Mouse (Mus musculus) midbrain, embryonic 16.5 days (tissue): ENCODE measurements around the gene Nek1. TPM values are rescaled to one million over a fixed set of nuclear protein-coding genes. Genes with fewer than 3 reads are reported as not detected.

Experiments used
- ATAC-seq: fragments of 200-750 bp; cut with Nextera tagmentation; 2 replicates; pipeline ENCODE4 v1.8.0; 2017; ENCODE audit warnings: moderate TSS enrichment
- H3K27ac ChIP-seq: fragments of 300-500 bp; sonication (generic); 2 replicates; pipeline ENCODE4 v1.5.1; 2014; ENCODE audit warnings: mild to moderate bottlenecking, low read length, mixed read lengths
- H3K27me3 ChIP-seq: fragments of 300-500 bp; sonication (generic); 2 replicates; pipeline ENCODE4 v1.6.1; 2014; ENCODE audit warnings: low read depth, low read length, mixed read lengths; ENCODE audit not compliant: control insufficient read depth, insufficient read depth
- H3K36me3 ChIP-seq: fragments of 300-500 bp; sonication (generic); 2 replicates; pipeline ENCODE4 v1.6.1; 2014; ENCODE audit warnings: mild to moderate bottlenecking, low read length, moderate library complexity, mixed read lengths; ENCODE audit not compliant: control insufficient read depth, insufficient read depth
- H3K4me1 ChIP-seq: fragments of 300-500 bp; sonication (generic); 2 replicates; pipeline ENCODE4 v1.6.1; 2014; ENCODE audit warnings: mild to moderate bottlenecking, low read length, mixed read lengths; ENCODE audit not compliant: control insufficient read depth, insufficient read depth
- H3K4me2 ChIP-seq: fragments of 300-500 bp; sonication (generic); 2 replicates; pipeline ENCODE4 v1.6.1; 2014; ENCODE audit warnings: mild to moderate bottlenecking, low read length, mixed read lengths
- H3K4me3 ChIP-seq: fragments of 300-500 bp; sonication (generic); 2 replicates; pipeline ENCODE4 v1.5.1; 2014; ENCODE audit warnings: low read depth, mild to moderate bottlenecking, low read length, moderate library complexity, mixed read lengths
- H3K9ac ChIP-seq: fragments of 300-500 bp; sonication (generic); 2 replicates; pipeline ENCODE4 v1.6.1; 2014; ENCODE audit warnings: low read depth, low read length, mixed read lengths
- H3K9me3 ChIP-seq: fragments of 300-500 bp; sonication (generic); replicated peaks from 2 replicates; pipeline ENCODE4 v1.6.1; 2014; ENCODE audit warnings: mild to moderate bottlenecking, low read length, mixed read lengths; ENCODE audit not compliant: control insufficient read depth, poor library complexity, severe bottlenecking
- WGBS: fragments of 180-500 bp; shearing (Covaris S2); extraction: QIAGEN DNeasy Blood & Tissue Kit; methylation state at CpG from one replicate; pipeline ENCODE4 v1.1.7; 2014; 5-methylcytosine and 5-hydroxymethylcytosine counted together
- polyA plus RNA-seq: library from polyadenylated mRNA; unstranded; fragments of >200 nt; fragmentation: Nextera tagmentation; extraction: Ambion mirVana; gene quantifications from 2 replicates; pipeline ENCODE4 v1.2.1, GENCODE M21; 2015

Gene Nek1
- polyA plus RNA-seq, 1 experiment from 2014 or later: 30.6 TPM

GRCm38 (mm10) chr8:61161461-61162185 lies 168.6 kb downstream of the Nek1 start:
- Histone ChIP-seq H3K9me3 (no peaks in the 10 kb centered on the region), H3K4me2 (no peak overlapping the region), H3K27me3 (no peaks in the 10 kb centered on the region), H3K9ac (no peak overlapping the region), H3K27ac (no peak overlapping the region), H3K4me1 (no peaks in the 10 kb centered on the region), H3K4me3 (no peak overlapping the region), H3K36me3 (no peaks in the 10 kb centered on the region)
- WGBS: 87% methylated on average over 6 of the region's 6 CpGs
- no peak for ATAC-seq

- Histone ChIP-seq H3K9me3 (no peaks in the 10 kb centered on the region), H3K4me3 (no peak overlapping the region), H3K9ac (no peak overlapping the region), H3K4me2 (no peak overlapping the region), H3K36me3 (no peaks in the 10 kb centered on the region), H3K4me1 (no peaks in the 10 kb centered on the region), H3K27ac (no peak overlapping the region), H3K27me3 (no peaks in the 10 kb centered on the region)
- ATAC-seq: no peak
- 62% methylated on average over 1 of the region's 1 CpGs for WGBS
These were observed 169.2 kb downstream of the Nek1 start for GRCm38 (mm10) chr8:61162186-61162566.

- no peak overlapping the region for H3K4me3 ChIP-seq
- no peak overlapping the region for H3K4me2 ChIP-seq
- no peaks in the 10 kb centered on the region for H3K27me3 ChIP-seq
- WGBS: 86% methylated on average over 3 of the region's 3 CpGs
- H3K9me3 ChIP-seq: no peaks in the 10 kb centered on the region
- H3K4me1 ChIP-seq: no peaks in the 10 kb centered on the region
- H3K27ac ChIP-seq: no peak overlapping the region
- H3K36me3 ChIP-seq: no peaks in the 10 kb centered on the region
- ATAC-seq: no peak
- H3K9ac ChIP-seq: no peak overlapping the region
These were observed 178.6 kb downstream of the Nek1 start for GRCm38 (mm10) chr8:61171546-61171945.

- no peak; the same call in 1 of the 2 replicates for ATAC-seq
- Histone ChIP-seq H3K4me2 (no peak overlapping the region), H3K4me3 (no peak overlapping the region), H3K9ac (no peak overlapping the region), H3K4me1 (peaks cover 6% of the 10 kb centered on the region), H3K27me3 (no peaks in the 10 kb centered on the region), H3K36me3 (no peaks in the 10 kb centered on the region), H3K9me3 (no peaks in the 10 kb centered on the region), H3K27ac (no peak overlapping the region)
- WGBS: 59% methylated on average over 7 of the region's 7 CpGs
These were observed 181.0 kb downstream of the Nek1 start for GRCm38 (mm10) chr8:61173921-61174492.

GRCm38 (mm10) chr8:61175876-61176275 lies 182.9 kb downstream of the Nek1 start:
- no peak overlapping the region for H3K27ac ChIP-seq
- no peaks in the 10 kb centered on the region for H3K36me3 ChIP-seq
- peaks cover 6% of the 10 kb centered on the region for H3K4me1 ChIP-seq
- no peak overlapping the region for H3K9ac ChIP-seq
- WGBS: 93% methylated on average over 2 of the region's 2 CpGs
- no peak for ATAC-seq
- no peaks in the 10 kb centered on the region for H3K9me3 ChIP-seq
- H3K4me2 ChIP-seq: no peak overlapping the region
- H3K27me3 ChIP-seq: no peaks in the 10 kb centered on the region
- H3K4me3 ChIP-seq: no peak overlapping the region

- H3K27me3 ChIP-seq: no peaks in the 10 kb centered on the region
- peaks cover 6% of the 10 kb centered on the region for H3K4me1 ChIP-seq
- no peak overlapping the region for H3K9ac ChIP-seq
- 70% methylated on average over 12 of the region's 12 CpGs for WGBS
- no peak overlapping the region for H3K27ac ChIP-seq
- no peak for ATAC-seq
- H3K9me3 ChIP-seq: no peaks in the 10 kb centered on the region
- no peaks in the 10 kb centered on the region for H3K36me3 ChIP-seq
- no peak overlapping the region for H3K4me3 ChIP-seq
- H3K4me2 ChIP-seq: no peak overlapping the region
These were observed 184.9 kb downstream of the Nek1 start for GRCm38 (mm10) chr8:61177680-61178593.

- Histone ChIP-seq H3K4me2 (peak overlapping the region; percentile 34), H3K9ac (no peak overlapping the region), H3K27me3 (no peaks in the 10 kb centered on the region), H3K36me3 (no peaks in the 10 kb centered on the region), H3K4me3 (no peak overlapping the region), H3K27ac (no peak overlapping the region), H3K9me3 (no peaks in the 10 kb centered on the region), H3K4me1 (peaks cover 6% of the 10 kb centered on the region)
- peak; percentile 78 for ATAC-seq
- 21% methylated on average over 11 of the region's 11 CpGs for WGBS
These were observed 185.7 kb downstream of the Nek1 start for GRCm38 (mm10) chr8:61178594-61179140.
